Mouse (Mus musculus): ENCODE measurements around the gene Rln3. TPM values are rescaled to one million over a fixed set of nuclear protein-coding genes. Genes with fewer than 3 reads are reported as not detected.
"Not testable (repeated sequence)": the region's sequence is repeated elsewhere in the genome, so short reads cannot be mapped to it uniquely, and the experiment has no call there.

The Rln3 gene
- polyA plus RNA-seq, 1 experiment from 2014 or later = not detected

- 2% methylated on average over 78 of the region's 83 CpGs for WGBS (ENCODE audit: insufficient replicate concordance)
- Histone ChIP-seq H3K4me2 (peak overlapping the region; percentile 97), H3K27me3 (ENCODE audit: control insufficient read depth, insufficient read depth, low read length) (peaks cover 40% of the 10 kb centered on the region), H3K9me3 (replicated peaks; ENCODE audit: control insufficient read depth, low read length) (no peaks in the 10 kb centered on the region), H3K4me3 (ENCODE audit: low read depth, low read length) (peak overlapping the region; percentile 53), H3K27ac (ENCODE audit: low read depth, low read length) (no peak overlapping the region), H3K36me3 (ENCODE audit: control insufficient read depth, insufficient read depth, low read length) (no peaks in the 10 kb centered on the region), H3K4me1 (ENCODE audit: control insufficient read depth, insufficient read depth, low read length) (peaks cover 19% of the 10 kb centered on the region), H3K9ac (ENCODE audit: low read depth, low read length) (peak overlapping the region; percentile 59)
- no peak for ATAC-seq (replicated peaks; ENCODE audit: insufficient number of reproducible peaks, low FRiP score, low TSS enrichment)
Measured at GRCm38 (mm10) chr8:84010625-84011611, 33.9 kb downstream of the Rln3 start.

GRCm38 (mm10) chr8:84009876-84010275 is 34.9 kb downstream of the Rln3 start:
- peak overlapping the region; percentile 29; the same call in 1 of the 2 replicates for H3K4me2 ChIP-seq
- 1% methylated on average over 11 of the region's 11 CpGs for WGBS (ENCODE audit: insufficient replicate concordance)
- no peak for ATAC-seq (replicated peaks; ENCODE audit: insufficient number of reproducible peaks, low FRiP score, low TSS enrichment)
- peaks cover 19% of the 10 kb centered on the region for H3K4me1 ChIP-seq (ENCODE audit: control insufficient read depth, insufficient read depth, low read length)
- H3K27ac ChIP-seq (ENCODE audit: low read depth, low read length) = no peak overlapping the region
- no peaks in the 10 kb centered on the region for H3K9me3 ChIP-seq (replicated peaks; ENCODE audit: control insufficient read depth, low read length)
- H3K9ac ChIP-seq (ENCODE audit: low read depth, low read length) = no peak overlapping the region
- no peaks in the 10 kb centered on the region for H3K36me3 ChIP-seq (ENCODE audit: control insufficient read depth, insufficient read depth, low read length)
- H3K4me3 ChIP-seq (ENCODE audit: low read depth, low read length) = no peak overlapping the region
- H3K27me3 ChIP-seq (ENCODE audit: control insufficient read depth, insufficient read depth, low read length) = peaks cover 40% of the 10 kb centered on the region

- peaks cover 23% of the 10 kb centered on the region for H3K4me1 ChIP-seq (ENCODE audit: control insufficient read depth, insufficient read depth, low read length)
- no peak overlapping the region for H3K4me2 ChIP-seq
- no peak overlapping the region for H3K4me3 ChIP-seq (ENCODE audit: low read depth, low read length)
- no peaks in the 10 kb centered on the region for H3K36me3 ChIP-seq (ENCODE audit: control insufficient read depth, insufficient read depth, low read length)
- no peak overlapping the region for H3K27ac ChIP-seq (ENCODE audit: low read depth, low read length)
- ATAC-seq (replicated peaks; ENCODE audit: insufficient number of reproducible peaks, low FRiP score, low TSS enrichment) = no peak
- 29% methylated on average over 7 of the region's 7 CpGs for WGBS (ENCODE audit: insufficient replicate concordance)
- H3K27me3 ChIP-seq (ENCODE audit: control insufficient read depth, insufficient read depth, low read length) = peaks cover 38% of the 10 kb centered on the region
- H3K9me3 ChIP-seq (replicated peaks; ENCODE audit: control insufficient read depth, low read length) = no peaks in the 10 kb centered on the region
- no peak overlapping the region for H3K9ac ChIP-seq (ENCODE audit: low read depth, low read length)
Measured at GRCm38 (mm10) chr8:84008362-84008761, 36.4 kb downstream of the Rln3 start.

- H3K4me1 ChIP-seq (ENCODE audit: control insufficient read depth, insufficient read depth, low read length) = peaks cover 10% of the 10 kb centered on the region
- H3K9ac ChIP-seq (ENCODE audit: low read depth, low read length); H3K36me3 ChIP-seq (ENCODE audit: control insufficient read depth, insufficient read depth, low read length); H3K4me3 ChIP-seq (ENCODE audit: low read depth, low read length); H3K9me3 ChIP-seq (replicated peaks; ENCODE audit: control insufficient read depth, low read length); H3K4me2 ChIP-seq; H3K27ac ChIP-seq (ENCODE audit: low read depth, low read length); ATAC-seq (replicated peaks; ENCODE audit: insufficient number of reproducible peaks, low FRiP score, low TSS enrichment): not testable (repeated sequence)
- peaks cover 16% of the 10 kb centered on the region for H3K27me3 ChIP-seq (ENCODE audit: control insufficient read depth, insufficient read depth, low read length)
- 89% methylated on average over 7 of the region's 7 CpGs for WGBS (ENCODE audit: insufficient replicate concordance)
Measured at GRCm38 (mm10) chr8:84005502-84005901, 39.3 kb downstream of the Rln3 start.

- H3K9ac ChIP-seq (ENCODE audit: low read depth, low read length) = peak overlapping the region; percentile 81
- H3K4me1 ChIP-seq (ENCODE audit: control insufficient read depth, insufficient read depth, low read length) = peaks cover 10% of the 10 kb centered on the region
- peak overlapping the region; percentile 66 for H3K4me3 ChIP-seq (ENCODE audit: low read depth, low read length)
- H3K9me3 ChIP-seq (replicated peaks; ENCODE audit: control insufficient read depth, low read length) = no peaks in the 10 kb centered on the region
- 2% methylated on average over 30 of the region's 30 CpGs for WGBS (ENCODE audit: insufficient replicate concordance)
- peaks cover 10% of the 10 kb centered on the region for H3K27me3 ChIP-seq (ENCODE audit: control insufficient read depth, insufficient read depth, low read length)
- no peaks in the 10 kb centered on the region for H3K36me3 ChIP-seq (ENCODE audit: control insufficient read depth, insufficient read depth, low read length)
- H3K4me2 ChIP-seq = peak overlapping the region; percentile 89
- peak; percentile 77 for ATAC-seq (replicated peaks; ENCODE audit: insufficient number of reproducible peaks, low FRiP score, low TSS enrichment)
- H3K27ac ChIP-seq (ENCODE audit: low read depth, low read length) = peak overlapping the region; percentile 72
Measured at GRCm38 (mm10) chr8:84004533-84005201, 40.1 kb downstream of the Rln3 start.

- H3K4me3 ChIP-seq (ENCODE audit: low read depth, low read length) = peak overlapping the region; percentile 66
- H3K9ac ChIP-seq (ENCODE audit: low read depth, low read length) = peak overlapping the region; percentile 81
- H3K4me2 ChIP-seq = peak overlapping the region; percentile 89
- 78% methylated on average over 6 of the region's 6 CpGs for WGBS (ENCODE audit: insufficient replicate concordance)
- ATAC-seq (replicated peaks; ENCODE audit: insufficient number of reproducible peaks, low FRiP score, low TSS enrichment) = no peak
- no peaks in the 10 kb centered on the region for H3K36me3 ChIP-seq (ENCODE audit: control insufficient read depth, insufficient read depth, low read length)
- peaks cover 10% of the 10 kb centered on the region for H3K27me3 ChIP-seq (ENCODE audit: control insufficient read depth, insufficient read depth, low read length)
- H3K4me1 ChIP-seq (ENCODE audit: control insufficient read depth, insufficient read depth, low read length) = peaks cover 20% of the 10 kb centered on the region
- no peak overlapping the region for H3K27ac ChIP-seq (ENCODE audit: low read depth, low read length)
- no peaks in the 10 kb centered on the region for H3K9me3 ChIP-seq (replicated peaks; ENCODE audit: control insufficient read depth, low read length)
Measured at GRCm38 (mm10) chr8:84003612-84004246, 41.1 kb downstream of the Rln3 start.

GRCm38 (mm10) chr8:84002957-84003611 is 41.7 kb downstream of the Rln3 start:
- ATAC-seq (replicated peaks; ENCODE audit: insufficient number of reproducible peaks, low FRiP score, low TSS enrichment) = no peak
- H3K27ac ChIP-seq (ENCODE audit: low read depth, low read length) = no peak overlapping the region
- no peak overlapping the region for H3K4me3 ChIP-seq (ENCODE audit: low read depth, low read length)
- H3K36me3 ChIP-seq (ENCODE audit: control insufficient read depth, insufficient read depth, low read length) = no peaks in the 10 kb centered on the region
- H3K9ac ChIP-seq (ENCODE audit: low read depth, low read length) = no peak overlapping the region
- peaks cover 10% of the 10 kb centered on the region for H3K27me3 ChIP-seq (ENCODE audit: control insufficient read depth, insufficient read depth, low read length)
- H3K9me3 ChIP-seq (replicated peaks; ENCODE audit: control insufficient read depth, low read length) = no peaks in the 10 kb centered on the region
- WGBS (ENCODE audit: insufficient replicate concordance) = 66% methylated on average over 12 of the region's 12 CpGs
- H3K4me1 ChIP-seq (ENCODE audit: control insufficient read depth, insufficient read depth, low read length) = peaks cover 21% of the 10 kb centered on the region
- no peak overlapping the region for H3K4me2 ChIP-seq

Data from heart, embryonic 11.5 days (tissue).